Mouse (Mus musculus) CH12.LX (cell line): Measurements from ENCODE around the gene Vav2. TPM values are rescaled to one million over a fixed set of nuclear protein-coding genes. Genes with fewer than 3 reads are reported as not detected.

Experiments used
- DNase-seq: peaks from one replicate; pipeline ENCODE4 v3.0.0-alpha.2; 2013; ENCODE audit errors: extremely low read depth
- H3K27ac ChIP-seq: 2 replicates; pipeline ENCODE4 v1.5.1; 2012; ENCODE audit warnings: low read depth, mild to moderate bottlenecking, control low read depth, moderate library complexity; ENCODE audit not compliant: insufficient read depth
- H3K27me3 ChIP-seq: replicated peaks from 2 replicates; pipeline ENCODE3; 2012; ENCODE audit warnings: inconsistent platforms
- H3K36me3 ChIP-seq, 2 experiments: replicated peaks in 1 of 2; 2 replicates each; pipeline versions ENCODE3 to v1.6.1; 2012; ENCODE audit warnings: inconsistent platforms in 1 of 2, low read length in 1 of 2, mild to moderate bottlenecking in 1 of 2, mixed read lengths in 1 of 2, moderate library complexity in 1 of 2; ENCODE audit not compliant: control insufficient read depth in 1 of 2, insufficient read depth in 1 of 2
- H3K4me1 ChIP-seq, 2 experiments: 2 replicates each; pipeline ENCODE4 v1.6.1; 2012; ENCODE audit warnings: inconsistent platforms in 1 of 2, moderate library complexity in 1 of 2; ENCODE audit not compliant: insufficient read depth in 2 of 2, control insufficient read depth in 1 of 2
- H3K4me2 ChIP-seq: 2 replicates; pipeline ENCODE4 v1.6.1; 2012; ENCODE audit warnings: low read depth, mild to moderate bottlenecking, control low read depth; ENCODE audit not compliant: poor library complexity, insufficient read depth, severe bottlenecking
- H3K4me3 ChIP-seq, 3 experiments: fragments of 150-350 bp in 1 of 3; sonication (generic) in 1 of 3; replicated peaks in 1 of 3; 2 replicates each; pipeline versions ENCODE3 to v1.5.1; 2011 to 2012; ENCODE audit warnings: low read depth in 2 of 3, low read length in 2 of 3, mild to moderate bottlenecking in 2 of 3, moderate library complexity in 2 of 3, control low read depth in 1 of 3, improper control_type of control experiment in 1 of 3, inconsistent platforms in 1 of 3, mixed read lengths in 1 of 3; ENCODE audit not compliant: poor library complexity in 1 of 3
- H3K79me2 ChIP-seq: replicated peaks from 2 replicates; pipeline ENCODE4 v1.6.1; 2012; ENCODE audit warnings: mild to moderate bottlenecking, moderate library complexity; ENCODE audit not compliant: control insufficient read depth, poor library complexity, insufficient read depth, severe bottlenecking; ENCODE audit errors: extremely low read depth
- H3K9ac ChIP-seq: 2 replicates; pipeline ENCODE4 v1.6.1; 2012; ENCODE audit warnings: low read depth, mild to moderate bottlenecking, control low read depth, moderate library complexity; ENCODE audit not compliant: insufficient read depth
- H3K9me3 ChIP-seq: replicated peaks from 2 replicates; pipeline ENCODE3; 2012; ENCODE audit warnings: low read length, inconsistent platforms, mixed read lengths
- BHLHE40 ChIP-seq: IDR thresholded peaks from 2 replicates; pipeline ENCODE4 v1.6.1; 2011; ENCODE audit warnings: mild to moderate bottlenecking, low read depth, low read length, improper control_type of control experiment
- CHD2 ChIP-seq: IDR thresholded peaks from 2 replicates; pipeline ENCODE4 v1.6.1; 2011; ENCODE audit warnings: low read length, improper control_type of control experiment
- CTCF ChIP-seq, 2 experiments: IDR thresholded peaks in 1 of 2; conservative IDR thresholded peaks in 1 of 2; 2 replicates each; pipeline ENCODE4 v1.5.1; 2011 to 2012; ENCODE audit warnings: low read depth in 2 of 2, low read length in 2 of 2, improper control_type of control experiment in 1 of 2, inconsistent platforms in 1 of 2, mild to moderate bottlenecking in 1 of 2, moderate library complexity in 1 of 2
- E2F4 ChIP-seq: IDR thresholded peaks from 2 replicates; pipeline ENCODE4 v1.6.1; 2011; ENCODE audit warnings: low read depth, low read length, improper control_type of control experiment; ENCODE audit not compliant: insufficient replicate concordance
- EP300 ChIP-seq: IDR thresholded peaks from 2 replicates; pipeline ENCODE4 v1.6.1; 2011; ENCODE audit warnings: low read length, improper control_type of control experiment
- GABPA ChIP-seq: IDR thresholded peaks from 2 replicates; pipeline ENCODE4 v1.6.1; 2012; ENCODE audit warnings: low read depth, low read length, improper control_type of control experiment, inconsistent platforms; ENCODE audit not compliant: insufficient replicate concordance
- HCFC1 ChIP-seq: IDR thresholded peaks from 2 replicates; pipeline ENCODE4 v1.6.1; 2012; ENCODE audit warnings: low read depth, mild to moderate bottlenecking, inconsistent platforms, low read length, improper control_type of control experiment
- JUN ChIP-seq: IDR thresholded peaks from 2 replicates; pipeline ENCODE4 v1.6.1; 2011; ENCODE audit warnings: low read depth, mild to moderate bottlenecking, low read length, improper control_type of control experiment, moderate library complexity; ENCODE audit not compliant: insufficient read depth
- MAFK ChIP-seq: IDR thresholded peaks from 2 replicates; pipeline ENCODE4 v1.6.1; 2011; ENCODE audit warnings: low read length, improper control_type of control experiment; ENCODE audit not compliant: insufficient replicate concordance
- MEF2A ChIP-seq: IDR thresholded peaks from 2 replicates; pipeline ENCODE4 v1.6.1; 2014; ENCODE audit warnings: low read depth, mild to moderate bottlenecking, inconsistent platforms, low read length, improper control_type of control experiment, borderline replicate concordance
- MYC ChIP-seq: IDR thresholded peaks from 2 replicates; pipeline ENCODE4 v1.6.1; 2011; ENCODE audit warnings: low read depth, mild to moderate bottlenecking, improper control_type of control experiment, low read length
- NRF1 ChIP-seq: IDR thresholded peaks from 2 replicates; pipeline ENCODE4 v1.6.1; 2014; ENCODE audit warnings: low read depth, mild to moderate bottlenecking, inconsistent platforms, low read length, improper control_type of control experiment, moderate library complexity
- PAX5 ChIP-seq: IDR thresholded peaks from 2 replicates; pipeline ENCODE4 v1.6.1; 2012; ENCODE audit warnings: low read length, inconsistent platforms, mixed read lengths
- POLR2A ChIP-seq: IDR thresholded peaks from 2 replicates; pipeline ENCODE4 v1.6.1; 2011; ENCODE audit warnings: low read depth, mild to moderate bottlenecking, improper control_type of control experiment, low read length
- RAD21 ChIP-seq: IDR thresholded peaks from 2 replicates; pipeline ENCODE4 v1.6.1; 2011; ENCODE audit warnings: low read depth, mild to moderate bottlenecking, low read length, improper control_type of control experiment, moderate library complexity
- SIN3A ChIP-seq: IDR thresholded peaks from 2 replicates; pipeline ENCODE4 v1.6.1; 2012; ENCODE audit warnings: low read length, improper control_type of control experiment, inconsistent platforms
- SMC3 ChIP-seq: IDR thresholded peaks from 2 replicates; pipeline ENCODE4 v1.6.1; 2011; ENCODE audit warnings: low read depth, low read length, improper control_type of control experiment
- UBTF ChIP-seq: IDR thresholded peaks from 2 replicates; pipeline ENCODE4 v1.6.1; 2012; ENCODE audit warnings: low read depth, mild to moderate bottlenecking, inconsistent platforms, low read length, improper control_type of control experiment, moderate library complexity
- ZC3H11A ChIP-seq: IDR thresholded peaks from 2 replicates; pipeline ENCODE4 v1.6.1; 2012; ENCODE audit warnings: low read depth, mild to moderate bottlenecking, inconsistent platforms, low read length, improper control_type of control experiment
- ZNF384 ChIP-seq: IDR thresholded peaks from 2 replicates; pipeline ENCODE4 v1.6.1; 2012; ENCODE audit warnings: low read depth, low read length, improper control_type of control experiment, inconsistent platforms
- dilution Hi-C: fragments of 300-500 bp; cut with MboI; formaldehyde crosslinking; loops from 2 replicates; pipeline ENCODE4 v1.14.3; 2020; ENCODE audit warnings: low sequenced_read_pairs; ENCODE audit not compliant: extremely low pct_unique_long_range_greater_than_20kb, extremely low pct_ligation_motif_present
- in situ Hi-C: fragments of 300-500 bp; cut with MboI; formaldehyde crosslinking; loops from 3 replicates; pipeline ENCODE4 v1.14.3; 2019; ENCODE audit warnings: low sequenced_read_pairs, low pct_ligation_motif_present, low pct_unique_long_range_greater_than_20kb, mixed read lengths
- polyA plus RNA-seq: library from polyadenylated mRNA; unstranded; fragments of >175 nt; gene quantifications from 2 replicates; pipeline ENCODE4 v1.2.1, GENCODE M21; 2012; ENCODE audit warnings: low read depth; ENCODE audit not compliant: insufficient read length
- total RNA-seq, 2 experiments: library from RNA; depleted of rRNA; stranded (reverse); fragments of 300-350 nt in 1 of 2; fragments of >200 nt in 1 of 2; gene quantifications; 2 replicates each; pipeline ENCODE4 v1.2.3; 2012 to 2014

The Vav2 gene
- total and polyA plus RNA-seq, 3 experiments = 31.5 to 46.8 (median 46.6) TPM

DNA sequence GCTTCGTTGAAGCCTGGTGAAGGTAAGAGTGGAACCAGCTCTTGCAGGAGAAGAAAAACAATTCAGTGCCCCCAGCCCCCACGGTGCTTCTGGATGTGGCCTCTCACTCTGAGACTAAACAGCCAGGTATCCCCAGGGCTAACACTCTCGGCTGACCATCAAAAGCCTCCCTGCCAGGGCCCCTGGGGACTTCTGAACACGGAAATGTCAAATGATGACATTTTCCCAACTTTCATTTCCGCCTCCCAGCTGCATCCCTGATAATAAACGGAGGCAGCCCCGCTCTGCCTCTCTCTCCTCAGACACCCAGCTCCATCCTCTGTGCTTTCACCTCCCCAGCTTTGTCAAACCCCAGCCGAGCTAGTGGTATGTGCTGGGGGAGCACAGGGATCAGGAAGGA is 87.8 kb downstream of the Vav2 start:
- H3K27me3 ChIP-seq = no peaks in the 10 kb centered on the region
- H3K4me3 ChIP-seq = no peak overlapping the region
- in situ Hi-C loops = no loop called here
- H3K36me3 ChIP-seq = peaks cover 51 to 96% of the 10 kb centered on the region in 2 experiments
- no peak overlapping the region for H3K4me2 ChIP-seq
- no peaks in the 10 kb centered on the region for H3K9me3 ChIP-seq
- no peak overlapping the region for H3K27ac ChIP-seq
- H3K79me2 ChIP-seq = peaks cover 74% of the 10 kb centered on the region
- TF ChIP-seq MYC = no peak
- no peak for TF ChIP-seq RAD21
- TF ChIP-seq SMC3 = no peak
- no peak for TF ChIP-seq ZNF384
- TF ChIP-seq EP300 = no peak
- TF ChIP-seq SIN3A = no peak
- no peak for TF ChIP-seq NRF1
- no peak for TF ChIP-seq UBTF
- no peak for TF ChIP-seq JUN
- TF ChIP-seq BHLHE40 = no peak
- TF ChIP-seq HCFC1 = no peak
- TF ChIP-seq POLR2A = no peak
- TF ChIP-seq CHD2 = no peak
- DNase-seq = no peak
- H3K4me1 ChIP-seq = peaks cover 3 to 32% of the 10 kb centered on the region in 2 experiments; a peak in 2 of 4 replicates
- no peak overlapping the region for H3K9ac ChIP-seq
- dilution Hi-C loops = no loop called here

DNA sequence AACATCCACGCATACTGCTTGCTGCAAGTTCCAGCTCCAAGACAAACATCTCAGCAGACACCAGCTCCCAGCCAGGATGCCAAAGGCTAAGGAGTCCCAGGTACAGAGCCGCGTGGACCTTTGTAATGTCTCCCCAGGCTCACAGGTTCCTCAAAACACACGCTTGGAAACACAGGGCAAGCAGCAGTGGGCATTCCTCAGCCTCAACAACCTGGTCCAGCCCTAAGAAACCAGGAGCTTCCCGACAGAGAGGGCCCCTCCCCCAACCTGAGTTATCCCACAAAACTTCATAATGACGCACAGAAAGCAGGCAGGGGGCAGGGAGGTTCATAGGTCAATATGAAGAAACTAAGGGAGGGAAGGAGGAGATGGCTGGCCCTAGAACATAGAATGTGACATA is 89.6 kb downstream of the Vav2 start:
- Histone ChIP-seq H3K4me1 (peaks cover 3 to 30% of the 10 kb centered on the region in 2 experiments; a peak in 2 of 4 replicates), H3K27ac (no peak overlapping the region), H3K9me3 (no peaks in the 10 kb centered on the region), H3K4me3 (no peak overlapping the region), H3K79me2 (peaks cover 64% of the 10 kb centered on the region), H3K27me3 (no peaks in the 10 kb centered on the region), H3K36me3 (peaks cover 58 to 93% of the 10 kb centered on the region in 2 experiments), H3K4me2 (no peak overlapping the region), H3K9ac (no peak overlapping the region)
- DNase-seq = no peak
- dilution Hi-C loops (no loop called here), in situ Hi-C loops (no loop called here)
- TF ChIP-seq CHD2 = no peak
- no peak for TF ChIP-seq GABPA
- TF ChIP-seq PAX5 = no peak
- TF ChIP-seq UBTF = no peak
- no peak for TF ChIP-seq JUN
- no peak for TF ChIP-seq MEF2A
- no peak for TF ChIP-seq BHLHE40
- no peak for TF ChIP-seq MYC
- no peak for TF ChIP-seq MAFK
- TF ChIP-seq E2F4 = no peak
- TF ChIP-seq CTCF (conservative IDR thresholded peaks at IDR 0.05 in 1 of 2, IDR thresholded peaks at IDR 0.05 in 1 of 2; ENCODE audit: low read depth in 2 of 2, low read length in 2 of 2) = no peak
- TF ChIP-seq HCFC1 = no peak
- no peak for TF ChIP-seq POLR2A
- TF ChIP-seq ZC3H11A = no peak
